Mouse (Mus musculus) fat pad, adult 2 months (tissue): ENCODE data around the gene Farsa.

Experiments
- DNase-seq: peaks from one replicate; pipeline ENCODE4 v3.0.0-alpha.2; 2011; ENCODE audit warnings: low read depth, low spot score; ENCODE audit errors: extremely low read depth

The Farsa gene

GRCm38 (mm10) chr8:84909949-84910348 is 53.2 kb downstream of the Farsa start:
- DNase-seq: peak; percentile 77

- DNase-seq: no peak
Observed at GRCm38 (mm10) chr8:84910551-84910950, 53.8 kb downstream of the Farsa start.

GRCm38 (mm10) chr8:84911854-84912253 is 55.1 kb downstream of the Farsa start:
- DNase-seq: no peak

GRCm38 (mm10) chr8:84912391-84912790 is 55.6 kb downstream of the Farsa start:
- DNase-seq: no peak

- DNase-seq: peak; percentile 86
Observed at GRCm38 (mm10) chr8:84912895-84913501, 56.2 kb downstream of the Farsa start.

GRCm38 (mm10) chr8:84913502-84913900 is 56.7 kb downstream of the Farsa start:
- DNase-seq: no peak

GRCm38 (mm10) chr8:84913960-84914359 is 57.2 kb downstream of the Farsa start:
- DNase-seq: no peak

- DNase-seq: no peak
Observed at GRCm38 (mm10) chr8:84915269-84915668, 58.5 kb downstream of the Farsa start.

- no peak for DNase-seq
Observed at GRCm38 (mm10) chr8:84917781-84918180, 61.0 kb downstream of the Farsa start.

GRCm38 (mm10) chr8:84918646-84919045 is 61.9 kb downstream of the Farsa start:
- no peak for DNase-seq
